Mouse (Mus musculus): ENCODE data around the gene Mbnl2. TPM values are rescaled to one million over a fixed set of nuclear protein-coding genes. Genes with fewer than 3 reads are reported as not detected.

The Mbnl2 gene
- total RNA-seq, 2 experiments from 2014 or later: 216 to 226 TPM

GRCm38 (mm10) chr14:120274746-120275145 is 723 bp upstream of the Mbnl2 start:
- no peak for DNase-seq

DNA sequence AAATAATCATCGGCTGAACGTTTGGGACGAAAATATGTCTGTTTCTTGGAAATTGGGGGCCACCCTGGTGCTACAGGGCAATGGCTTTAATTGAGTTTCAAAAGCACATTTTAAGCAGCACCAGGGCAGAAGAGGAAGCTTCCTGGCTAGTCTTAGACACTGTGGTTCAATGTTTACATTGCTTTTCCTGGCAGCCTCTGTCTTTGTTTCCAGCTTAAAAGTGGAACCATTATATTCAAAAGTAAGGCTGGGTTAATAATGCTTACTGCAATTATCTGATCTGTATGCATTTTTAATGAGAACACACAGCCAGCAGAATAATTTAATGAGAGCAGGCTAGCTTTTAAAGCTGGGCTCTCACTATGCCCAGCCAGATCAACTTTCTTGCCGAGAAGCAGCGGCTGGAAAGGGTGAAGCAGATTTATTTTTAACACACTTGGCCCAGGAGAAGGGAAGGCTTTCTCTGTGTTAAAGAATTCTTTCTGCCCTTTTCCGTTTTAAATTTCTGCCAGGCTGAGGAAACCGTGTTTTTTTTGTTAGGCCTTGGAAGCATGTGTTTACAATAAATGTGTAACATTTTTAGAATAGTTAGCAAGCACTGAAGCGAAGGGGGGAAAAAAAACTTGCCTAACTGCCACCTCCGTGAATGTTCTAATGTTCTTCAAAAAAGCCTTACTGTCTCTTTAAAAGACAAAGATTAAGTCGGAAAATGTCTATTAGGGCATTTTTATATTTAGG is 1.0 kb downstream of the Mbnl2 start:
- no peak for DNase-seq

DNA sequence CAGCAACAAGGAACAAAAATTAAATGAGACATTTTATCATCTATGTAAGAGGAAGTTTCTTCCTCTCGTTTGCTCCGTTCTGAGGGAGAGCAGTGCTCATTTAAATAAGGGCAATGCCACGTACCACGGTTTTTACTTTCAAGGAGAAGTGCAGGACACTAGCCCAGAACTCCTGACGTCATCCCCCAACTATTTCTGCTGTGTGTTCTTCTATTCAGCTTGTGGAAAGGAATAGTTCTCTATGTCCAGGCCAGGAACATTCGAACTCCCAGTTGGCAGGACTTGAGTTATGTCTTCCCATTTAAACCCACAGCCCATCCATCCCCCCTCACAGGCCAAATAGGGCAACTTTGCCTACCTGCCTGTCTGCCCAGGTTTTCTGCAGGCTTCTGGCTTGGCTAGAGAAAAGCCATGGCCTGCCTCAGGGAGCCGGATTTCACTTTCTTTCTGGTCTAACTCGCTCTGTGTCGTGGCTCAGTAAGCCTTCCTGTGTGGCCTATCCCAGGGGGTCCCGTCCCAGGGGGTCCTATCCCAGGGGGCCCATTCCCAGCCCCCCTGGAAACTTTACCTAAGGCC is 1.7 kb downstream of the Mbnl2 start:
- DNase-seq: peak; percentile 69 to 76

- peak in 1 of 2 experiments; percentile 51 for DNase-seq
These were observed 3.1 kb downstream of the Mbnl2 start for GRCm38 (mm10) chr14:120278290-120279244.

- no peak for DNase-seq
These were observed 4.7 kb downstream of the Mbnl2 start for GRCm38 (mm10) chr14:120280136-120280535.

- no peak for DNase-seq
These were observed 8.3 kb downstream of the Mbnl2 start for GRCm38 (mm10) chr14:120283787-120284186.

DNA sequence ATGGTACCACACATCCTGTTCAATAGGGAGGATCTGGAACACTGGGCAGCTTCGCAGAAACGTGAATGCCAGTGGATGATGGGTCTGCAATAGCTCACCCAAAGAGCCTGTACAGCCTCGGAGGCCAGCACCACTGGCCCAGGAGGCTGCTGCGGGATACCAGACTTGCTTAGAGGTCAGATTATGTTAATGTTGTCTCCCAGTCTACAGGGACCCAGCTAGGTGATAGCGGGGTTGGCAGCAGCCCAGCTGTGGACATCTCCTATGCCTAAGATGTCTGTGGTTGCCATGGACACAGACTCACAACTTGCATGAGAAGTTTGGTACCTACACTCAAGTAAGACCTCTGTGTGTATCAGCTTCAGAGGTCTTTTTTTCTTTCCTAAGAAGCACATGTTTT is 9.0 kb downstream of the Mbnl2 start:
- no peak for DNase-seq

- no peak for DNase-seq
These were observed 11.9 kb downstream of the Mbnl2 start for GRCm38 (mm10) chr14:120287121-120287986.

- no peak for DNase-seq
These were observed 12.5 kb downstream of the Mbnl2 start for GRCm38 (mm10) chr14:120287987-120288275.

DNA sequence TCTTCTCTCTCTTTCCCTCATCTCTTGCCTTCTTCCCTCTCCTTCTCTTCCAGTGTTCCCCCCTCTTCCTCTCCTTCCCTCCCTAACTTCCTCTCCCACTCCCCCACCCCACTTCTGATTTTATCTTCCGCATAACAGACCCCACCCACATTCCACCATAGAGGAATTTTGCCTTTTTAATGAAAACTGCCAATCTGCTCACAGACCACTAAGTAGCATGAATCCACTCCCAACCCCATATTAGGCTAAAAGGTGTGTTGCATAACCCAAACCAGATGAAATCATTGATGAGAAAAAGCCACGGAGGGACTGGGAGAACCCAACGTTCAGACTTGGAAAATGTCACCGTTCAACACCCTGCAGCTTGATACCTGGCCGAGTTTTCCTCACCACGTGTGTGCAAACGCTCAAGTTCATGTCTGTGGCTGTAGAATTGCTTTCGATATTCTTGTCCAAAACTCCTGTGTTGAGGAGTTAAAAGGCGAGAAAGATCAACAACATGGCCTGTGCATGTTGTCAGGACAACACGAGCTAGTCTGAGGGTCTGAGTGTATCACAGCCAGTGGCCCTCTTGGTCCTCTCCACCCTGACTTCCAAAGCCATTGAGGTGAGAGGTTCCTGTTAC is 13.0 kb downstream of the Mbnl2 start:
- no peak for DNase-seq

- DNase-seq: no peak
These were observed 13.6 kb downstream of the Mbnl2 start for GRCm38 (mm10) chr14:120289065-120289464.

DNA sequence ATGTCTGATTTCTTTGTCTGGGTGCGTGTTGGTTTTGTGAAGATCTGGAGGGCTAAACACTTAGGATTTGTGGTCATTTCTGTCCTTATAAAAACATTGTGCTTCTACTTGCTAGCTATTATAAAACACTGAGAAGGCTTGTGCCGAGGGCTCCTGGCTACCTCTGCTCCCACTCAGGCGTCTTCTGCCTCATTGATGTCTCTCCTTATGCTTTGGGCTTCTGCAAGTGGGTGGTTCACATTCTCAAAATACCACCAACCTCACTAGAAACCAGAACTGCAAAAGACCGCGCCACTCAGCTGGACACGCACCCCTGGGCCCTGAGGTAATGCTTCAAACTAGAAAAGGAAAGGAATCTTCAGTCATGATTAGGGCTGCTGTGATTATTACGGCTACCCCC is 14.1 kb downstream of the Mbnl2 start:
- no peak for DNase-seq

- DNase-seq: no peak
These were observed 15.8 kb downstream of the Mbnl2 start for GRCm38 (mm10) chr14:120291226-120291757.

DNA sequence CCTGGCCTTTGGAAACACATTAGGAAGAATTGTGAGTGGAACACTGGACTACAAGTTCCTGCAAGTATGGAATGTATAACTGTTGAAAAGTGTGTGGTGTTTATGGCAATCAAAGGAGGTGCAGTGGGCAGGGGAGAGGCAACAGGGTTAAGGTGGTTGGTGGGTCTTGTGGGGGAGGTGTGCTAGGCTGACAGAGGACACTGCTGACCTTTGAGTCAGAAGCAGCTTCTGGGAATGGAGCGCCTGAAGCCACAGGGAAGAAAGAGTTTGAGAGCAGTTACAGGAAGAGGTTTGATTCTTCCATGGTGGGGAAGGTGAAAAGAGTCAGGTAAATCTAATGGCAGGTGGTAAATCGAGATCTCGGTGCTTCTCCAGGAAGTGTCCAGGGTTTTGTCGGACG is 16.7 kb downstream of the Mbnl2 start:
- no peak for DNase-seq

GRCm38 (mm10) chr14:120292617-120293195 is 17.2 kb downstream of the Mbnl2 start:
- DNase-seq: no peak

DNA sequence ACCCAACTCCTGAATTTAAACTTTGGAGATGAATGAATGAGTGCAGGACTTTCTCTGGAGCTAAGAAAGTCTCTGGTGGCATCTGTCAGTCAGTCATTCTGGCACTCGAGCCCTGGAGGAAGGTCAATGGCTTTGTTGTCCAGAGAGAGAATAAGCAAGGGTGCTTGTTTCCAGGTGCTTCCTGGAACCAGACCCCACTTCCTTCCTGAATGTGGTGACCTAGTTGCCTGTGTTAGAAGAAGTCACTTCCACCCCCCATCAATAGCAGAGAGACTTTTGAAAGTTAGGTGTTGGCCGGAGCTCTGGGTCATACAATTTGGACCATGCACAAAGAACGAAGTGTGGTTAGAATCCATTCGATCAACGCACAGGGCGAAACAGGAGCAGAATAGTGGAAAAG is 19.0 kb downstream of the Mbnl2 start:
- DNase-seq: no peak

DNA sequence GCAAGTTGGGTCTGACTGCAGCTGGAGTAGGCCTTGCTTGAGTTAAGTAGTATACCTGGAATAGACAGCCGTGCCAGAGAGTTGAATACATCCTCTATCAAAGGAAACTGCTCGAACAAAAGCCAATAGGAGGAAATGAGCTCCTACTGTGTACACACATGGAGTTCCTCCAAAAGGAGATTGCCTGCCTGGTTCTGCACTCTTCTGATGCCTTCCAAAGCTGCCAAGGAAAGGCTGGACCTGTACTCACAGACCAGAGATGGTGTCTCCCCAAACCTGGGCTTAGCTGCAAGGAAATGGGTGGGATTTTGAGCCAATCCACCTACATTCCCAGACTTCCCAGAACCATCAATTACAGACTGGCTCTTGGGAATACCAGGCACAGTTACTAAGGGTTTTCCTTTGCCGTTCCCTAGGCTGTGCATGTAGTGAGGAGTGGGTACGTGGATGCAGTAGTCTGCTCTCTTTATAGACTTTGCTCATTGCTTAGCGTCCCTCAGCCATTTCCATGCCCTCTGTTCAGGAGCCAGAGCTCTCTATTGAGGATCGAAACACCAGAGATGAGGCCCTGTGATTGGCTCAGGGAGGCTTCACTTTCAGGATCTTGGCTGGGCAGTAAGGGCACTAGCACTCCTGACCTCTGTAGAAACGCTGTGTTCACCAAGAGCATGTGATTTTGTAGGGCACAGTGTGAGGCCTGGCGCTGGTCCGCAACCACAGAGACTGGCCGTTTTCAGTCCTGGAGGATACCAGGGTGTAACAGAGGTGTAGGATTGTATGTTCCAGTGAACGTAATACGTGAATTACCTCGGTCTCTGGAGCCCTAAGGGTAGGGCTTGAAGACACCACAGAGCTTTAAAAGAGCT is 20.1 kb downstream of the Mbnl2 start:
- DNase-seq: peak; percentile 37 to 45

GRCm38 (mm10) chr14:120296231-120297006 is 20.9 kb downstream of the Mbnl2 start:
- peak; percentile 46 to 70 for DNase-seq

GRCm38 (mm10) chr14:120297137-120297749 is 21.8 kb downstream of the Mbnl2 start:
- DNase-seq: peak in 1 of 2 experiments; percentile 32

Measured in adrenal gland, postnatal 36 days (tissue).